Mouse (Mus musculus) ovary, postnatal 10 days (tissue): ENCODE measurements around the gene Mgat4b.

Source experiments
- DNase-seq: peaks from one replicate; pipeline ENCODE4 v3.0.0; 2022; ENCODE audit warnings: low spot score

Gene Mgat4b

GRCm38 (mm10) chr11:50252166-50252565, 41.5 kb downstream of the Mgat4b start:
- no peak for DNase-seq

- DNase-seq, result no peak
Observed at GRCm38 (mm10) chr11:50252684-50253265, 42.1 kb downstream of the Mgat4b start.

- DNase-seq, result no peak
Observed at GRCm38 (mm10) chr11:50253393-50253792, 42.7 kb downstream of the Mgat4b start.

GRCm38 (mm10) chr11:50254010-50254580, 43.4 kb downstream of the Mgat4b start:
- DNase-seq, result no peak

- no peak for DNase-seq
Observed at GRCm38 (mm10) chr11:50256615-50257014, 45.9 kb downstream of the Mgat4b start.

- DNase-seq, result no peak
Observed at GRCm38 (mm10) chr11:50258310-50258709, 47.6 kb downstream of the Mgat4b start.

- DNase-seq, result no peak
Observed at GRCm38 (mm10) chr11:50262020-50262419, 51.3 kb downstream of the Mgat4b start.

GRCm38 (mm10) chr11:50263198-50263597, 52.5 kb downstream of the Mgat4b start:
- DNase-seq, result no peak

- DNase-seq, result no peak
Observed at GRCm38 (mm10) chr11:50265931-50266330, 55.2 kb downstream of the Mgat4b start.

- DNase-seq, result no peak
Observed at GRCm38 (mm10) chr11:50266997-50267396, 56.3 kb downstream of the Mgat4b start.

GRCm38 (mm10) chr11:50269163-50269562, 58.5 kb downstream of the Mgat4b start:
- no peak for DNase-seq

- DNase-seq, result no peak
Observed at GRCm38 (mm10) chr11:50269885-50270284, 59.2 kb downstream of the Mgat4b start.

GRCm38 (mm10) chr11:50272819-50273218, 62.1 kb downstream of the Mgat4b start:
- DNase-seq, result no peak

GRCm38 (mm10) chr11:50275077-50275476, 64.4 kb downstream of the Mgat4b start:
- DNase-seq, result no peak

- no peak for DNase-seq
Observed at GRCm38 (mm10) chr11:50275568-50276151, 65.0 kb downstream of the Mgat4b start.

- no peak for DNase-seq
Observed at GRCm38 (mm10) chr11:50277025-50277424, 66.3 kb downstream of the Mgat4b start.

GRCm38 (mm10) chr11:50277706-50278105, 67.0 kb downstream of the Mgat4b start:
- DNase-seq, result no peak

- DNase-seq, result no peak
Observed at GRCm38 (mm10) chr11:50279005-50279404, 68.3 kb downstream of the Mgat4b start.

GRCm38 (mm10) chr11:50280053-50280452, 69.4 kb downstream of the Mgat4b start:
- no peak for DNase-seq
